Mouse (Mus musculus): ENCODE data around the gene Cyp2c54.
"Not testable (repeated sequence)": the region's sequence is repeated elsewhere in the genome, so short reads cannot be mapped to it uniquely, and the experiment has no call there.

Gene Cyp2c54

GRCm38 (mm10) chr19:40073701-40074100 is at the start of gene Cyp2c54:
Gene Cyp2c54 (minus strand): TSS chr19:40073827.
- no peak for DNase-seq

DNA sequence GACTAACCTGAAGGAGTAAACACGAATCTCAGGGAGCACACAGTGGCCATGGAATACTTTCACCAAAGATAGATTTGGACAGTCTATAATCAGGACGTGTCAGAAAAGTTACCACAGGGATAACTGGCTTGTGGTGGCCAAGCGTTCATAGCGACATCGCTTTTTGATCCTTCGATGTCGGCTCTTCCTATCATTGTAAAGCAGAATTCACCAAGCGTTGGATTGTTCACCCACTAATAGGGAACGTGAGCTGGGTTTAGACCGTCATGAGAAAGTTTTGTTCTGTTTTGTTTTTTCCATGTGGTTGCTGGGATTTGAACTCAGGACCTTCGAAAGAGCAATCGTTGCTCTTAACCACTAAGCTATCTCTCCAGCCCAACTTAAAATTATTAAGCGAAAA is 46.0 kb upstream of the Cyp2c54 start:
- DNase-seq: not testable (repeated sequence)

DNA sequence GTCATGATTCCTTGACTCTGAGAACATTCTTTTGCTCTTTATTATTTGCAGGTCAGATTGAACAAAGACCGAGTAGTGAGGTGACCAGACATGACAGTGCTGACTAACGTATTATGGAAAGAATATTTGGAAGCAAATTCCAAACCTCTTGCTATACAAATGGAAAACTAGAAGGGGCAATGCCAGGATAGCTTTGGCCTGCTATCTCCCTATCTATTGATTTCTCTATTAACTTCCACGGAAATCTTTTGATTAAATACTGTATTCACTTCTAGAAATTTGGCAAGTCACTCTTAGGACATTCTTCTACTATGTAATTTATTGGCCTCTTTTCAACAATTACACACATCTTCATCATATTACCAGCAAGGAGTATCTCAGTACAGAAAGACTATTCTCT is 17.5 kb upstream of the Cyp2c54 start:
- DNase-seq: no peak

DNA sequence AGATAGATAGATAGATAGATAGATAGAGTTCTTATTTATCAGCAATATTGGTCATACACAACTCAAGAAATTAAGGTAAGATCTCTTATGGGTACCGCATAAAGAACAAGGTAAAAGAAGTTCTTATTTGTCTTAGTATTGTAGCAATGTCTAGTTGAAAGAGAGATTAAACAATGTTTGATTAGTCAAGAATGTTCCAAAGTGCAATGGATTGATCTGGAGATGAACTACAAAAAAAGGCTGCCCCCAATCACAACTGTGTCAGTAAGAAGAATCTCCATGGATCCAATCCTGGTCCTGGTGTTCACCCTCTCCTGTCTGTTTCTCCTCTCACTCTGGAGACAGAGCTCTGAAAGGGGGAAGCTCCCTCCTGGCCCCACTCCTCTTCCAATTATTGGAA is 15.8 kb upstream of the Cyp2c54 start, which contains the start of gene Cyp2c50:
Gene Cyp2c50 (plus strand): TSS at position 268 of the 400 bp plus-strand sequence.
- DNase-seq: not testable (repeated sequence)

- no peak for DNase-seq
Measured at GRCm38 (mm10) chr19:40088381-40088780, 14.8 kb upstream of the Cyp2c54 start.

DNA sequence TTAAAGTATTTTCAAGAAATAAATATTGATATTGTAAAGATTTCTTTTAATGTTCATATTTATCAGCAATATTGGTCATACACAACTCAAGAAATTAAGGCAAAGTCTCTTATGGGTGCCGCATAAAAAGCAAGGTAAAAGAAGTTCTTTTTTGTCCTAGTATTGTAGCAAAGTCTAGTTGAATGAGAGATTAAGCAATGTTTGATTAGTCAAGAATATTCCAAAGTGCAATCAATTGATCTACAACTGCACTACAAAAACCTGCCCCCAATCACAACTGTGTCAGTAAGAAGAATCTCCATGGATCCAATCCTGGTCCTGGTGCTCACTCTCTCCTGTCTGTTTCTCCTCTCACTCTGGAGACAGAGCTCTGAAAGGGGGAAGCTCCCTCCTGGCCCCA is 81.5 kb downstream of the Cyp2c54 start, which contains the start of gene Cyp2c37:
Gene Cyp2c37 (plus strand): TSS at position 285 of the 400 bp plus-strand sequence.
- DNase-seq: not testable (repeated sequence)

- no peak for DNase-seq
Measured at GRCm38 (mm10) chr19:39989471-39989870, 84.2 kb downstream of the Cyp2c54 start.

Data from cerebellum, postnatal 25 days (tissue).